Mouse (Mus musculus) urinary bladder, postnatal 4 days (tissue): ENCODE measurements at regions not wholly inside any gene's neighbourhood (a gene's known extent, or its start where the extent isn't known, plus 50 kb on each side); places are given as distances from the start of the nearest gene placed in this dataset.
"Not testable (repeated sequence)": the region's sequence is repeated elsewhere in the genome, so short reads cannot be mapped to it uniquely, and the experiment has no call there.

ENCODE experiments used
- DNase-seq, 2 experiments: peaks; one replicate each; pipeline ENCODE4 v3.0.0; 2021 to 2022; ENCODE audit warnings: low spot score in 2 of 2

- not testable (repeated sequence) for DNase-seq
These were observed 419.0 kb upstream of the Tacstd2 start for GRCm38 (mm10) chr6:67954570-67954969.

DNA sequence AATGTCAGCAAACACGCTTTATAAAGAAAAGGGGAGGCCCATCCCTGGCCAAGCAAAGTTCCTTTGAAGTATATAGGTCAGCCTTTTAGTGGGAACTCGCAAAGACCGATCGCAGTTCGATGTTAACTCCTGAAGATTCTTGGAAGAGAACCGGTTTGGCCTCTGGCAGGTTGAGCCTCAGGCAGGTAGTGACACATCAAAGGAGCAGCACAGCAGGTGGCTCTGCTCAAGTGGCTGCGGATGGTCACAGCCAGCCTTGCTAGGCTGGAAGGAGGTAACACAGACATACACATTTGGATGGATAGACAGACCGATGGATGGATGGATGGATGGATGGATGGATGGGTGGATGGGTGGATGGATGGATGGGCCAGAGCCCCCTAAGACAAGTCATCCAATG, 395.9 kb upstream of the Tacstd2 start:
- not testable (repeated sequence) for DNase-seq

DNA sequence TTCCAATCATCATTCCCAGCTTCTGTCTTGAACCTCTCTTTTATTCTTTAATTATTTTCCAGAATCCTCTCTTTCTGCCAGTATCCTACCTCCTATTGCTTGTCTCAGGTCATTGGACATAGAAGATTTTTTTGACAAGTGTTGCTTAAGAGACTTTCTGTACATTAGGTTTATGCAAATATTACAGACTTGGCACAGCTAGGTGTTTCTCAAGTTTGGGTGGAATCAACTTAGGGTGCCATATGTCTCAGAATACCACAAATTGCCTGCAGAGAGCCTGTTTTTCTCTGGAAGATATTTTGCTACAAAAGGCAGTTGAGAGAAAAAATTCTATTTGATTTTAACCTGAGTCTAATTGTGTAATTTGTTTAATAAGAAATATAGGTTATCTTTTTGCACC, 386.9 kb upstream of the Tacstd2 start:
- no peak for DNase-seq

DNA sequence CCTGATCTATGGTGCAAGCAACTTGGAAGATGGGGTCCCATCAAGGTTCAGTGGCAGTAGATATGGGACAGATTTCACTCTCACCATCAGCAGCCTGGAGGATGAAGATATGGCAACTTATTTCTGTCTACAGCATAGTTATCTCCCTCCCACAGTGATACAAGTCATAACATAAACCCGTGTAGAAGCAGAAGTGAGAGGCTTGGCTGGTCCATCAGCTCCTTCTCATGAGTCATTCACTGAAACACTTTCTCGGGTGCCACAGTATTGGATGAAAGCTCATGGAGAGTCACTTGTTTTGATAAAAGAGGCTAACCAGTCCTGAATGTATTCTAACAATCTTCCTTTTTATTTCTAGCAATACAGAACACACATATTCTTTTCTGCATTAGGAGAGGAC, 378.3 kb upstream of the Tacstd2 start:
- no peak for DNase-seq

GRCm38 (mm10) chr6:67913309-67913708, 377.7 kb upstream of the Tacstd2 start:
- DNase-seq = no peak

GRCm38 (mm10) chr6:67896495-67896894, 360.9 kb upstream of the Tacstd2 start:
- DNase-seq = no peak

DNA sequence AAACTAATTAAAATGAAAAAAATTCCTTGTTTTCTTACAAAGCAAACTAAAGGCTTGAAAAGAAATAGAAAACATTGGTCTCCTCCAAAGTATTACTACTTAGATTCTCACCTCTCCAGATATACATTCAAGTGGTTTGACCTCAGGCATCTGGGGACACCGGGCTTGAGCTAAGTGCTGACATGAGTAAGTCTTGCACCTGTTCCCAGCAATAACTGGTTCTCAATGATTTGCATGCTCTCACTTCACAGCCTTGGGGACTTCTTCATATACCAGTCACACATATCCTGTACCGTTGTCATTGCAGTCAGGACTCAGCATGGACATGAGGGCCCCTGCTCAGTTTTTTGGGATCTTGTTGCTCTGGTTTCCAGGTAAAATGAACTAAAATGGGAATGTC, 360.3 kb upstream of the Tacstd2 start:
- no peak for DNase-seq

DNA sequence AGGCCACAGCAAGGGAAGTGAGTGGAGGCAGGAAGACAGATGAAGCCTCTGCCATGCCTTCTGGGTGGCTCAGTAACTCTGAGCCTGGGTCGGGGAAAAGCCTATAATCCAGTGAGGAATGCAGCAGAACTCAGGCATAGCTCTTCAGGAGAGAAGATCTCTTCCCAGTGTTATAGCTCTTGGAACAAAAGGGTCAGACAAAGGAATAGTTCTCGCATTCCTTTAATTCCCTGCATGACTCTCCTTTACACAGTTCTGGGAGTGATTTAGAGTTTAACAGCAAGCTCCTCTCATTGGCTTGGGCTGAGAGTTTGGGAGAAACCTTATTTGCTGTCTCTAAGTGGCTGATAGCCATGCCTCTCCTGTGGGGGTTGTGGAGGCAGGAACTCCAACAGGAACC, 352.0 kb upstream of the Tacstd2 start:
- DNase-seq = no peak

GRCm38 (mm10) chr6:67884893-67885292, 349.3 kb upstream of the Tacstd2 start:
- DNase-seq = no peak

DNA sequence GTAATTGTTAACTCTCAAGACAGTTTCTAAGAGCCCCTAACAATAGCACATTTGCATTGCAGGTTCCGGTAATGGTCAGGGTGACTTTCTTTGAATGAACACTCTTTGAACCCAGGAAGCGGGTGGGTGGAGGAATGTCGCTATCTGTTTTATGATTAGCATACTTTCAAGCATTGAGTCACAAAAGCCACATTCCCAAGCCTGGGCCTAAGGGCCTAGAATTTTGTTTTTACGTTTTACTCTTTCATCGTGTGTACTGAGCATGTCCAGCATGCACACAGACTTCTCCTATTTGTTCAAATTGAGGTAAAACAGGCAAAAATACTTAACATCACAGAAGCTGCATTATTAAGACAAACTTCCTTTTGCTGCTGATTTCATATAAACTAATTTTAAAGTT, 345.9 kb upstream of the Tacstd2 start:
- DNase-seq = not testable (repeated sequence)

DNA sequence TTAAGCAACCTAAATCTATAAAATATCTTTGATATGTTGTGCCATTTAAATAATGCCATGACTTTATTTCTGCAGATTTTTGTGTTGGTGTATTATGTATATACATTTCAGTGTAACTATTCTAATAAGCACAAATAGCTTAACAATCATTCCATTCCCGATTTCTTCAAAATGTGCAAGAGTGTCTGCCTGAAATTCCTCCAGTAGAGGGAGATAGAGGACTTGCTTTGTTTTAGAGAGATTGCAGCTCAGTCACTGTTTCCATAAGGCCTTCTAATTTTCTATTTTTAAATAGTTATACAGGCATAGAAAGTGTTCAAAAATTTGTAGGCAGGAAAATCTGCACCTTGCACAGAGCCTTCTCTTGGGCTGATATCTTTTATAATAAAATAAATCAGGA, 322.3 kb upstream of the Tacstd2 start:
- not testable (repeated sequence) for DNase-seq

GRCm38 (mm10) chr6:67839486-67839885, 303.9 kb upstream of the Tacstd2 start:
- DNase-seq = not testable (repeated sequence)

- not testable (repeated sequence) for DNase-seq
These were observed 276.9 kb upstream of the Tacstd2 start for GRCm38 (mm10) chr6:67812478-67812877.

DNA sequence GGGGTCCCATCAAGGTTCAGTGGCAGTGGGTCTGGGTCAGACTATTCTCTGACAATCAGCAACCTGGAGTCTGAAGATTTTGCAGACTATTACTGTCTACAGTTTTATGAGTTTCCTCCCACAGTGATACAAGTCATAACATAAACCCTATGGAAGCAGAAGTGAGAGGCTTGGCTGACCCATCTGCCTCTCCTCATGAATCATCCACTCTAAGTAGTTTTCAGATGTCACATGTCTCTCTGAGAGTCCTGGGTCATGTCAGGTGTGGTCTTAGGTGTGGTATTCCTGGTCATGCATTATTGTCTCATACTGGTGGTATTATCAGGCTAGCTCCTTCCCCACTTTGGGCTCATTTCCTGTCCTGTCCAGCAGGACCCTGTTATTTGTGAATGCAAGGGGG, 255.8 kb upstream of the Tacstd2 start:
- no peak for DNase-seq

DNA sequence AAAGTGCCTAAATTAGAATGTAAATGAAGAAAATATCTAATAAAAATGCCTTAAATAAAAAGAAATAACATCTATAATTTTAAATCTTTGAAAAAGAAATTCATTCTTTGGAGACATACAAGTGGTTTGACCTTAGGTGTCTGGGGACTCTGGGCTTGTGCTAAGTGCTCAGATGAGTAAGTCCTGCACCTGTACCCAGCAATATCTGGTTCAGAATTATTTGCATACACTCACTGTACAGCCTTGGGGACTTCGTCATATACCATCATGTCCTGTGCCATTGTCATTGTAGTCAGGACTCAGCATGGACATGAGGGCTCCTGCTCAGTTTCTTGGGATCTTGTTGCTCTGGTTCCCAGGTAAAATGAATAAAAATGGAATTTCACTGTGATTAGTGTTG, 255.1 kb upstream of the Tacstd2 start:
- DNase-seq = no peak

DNA sequence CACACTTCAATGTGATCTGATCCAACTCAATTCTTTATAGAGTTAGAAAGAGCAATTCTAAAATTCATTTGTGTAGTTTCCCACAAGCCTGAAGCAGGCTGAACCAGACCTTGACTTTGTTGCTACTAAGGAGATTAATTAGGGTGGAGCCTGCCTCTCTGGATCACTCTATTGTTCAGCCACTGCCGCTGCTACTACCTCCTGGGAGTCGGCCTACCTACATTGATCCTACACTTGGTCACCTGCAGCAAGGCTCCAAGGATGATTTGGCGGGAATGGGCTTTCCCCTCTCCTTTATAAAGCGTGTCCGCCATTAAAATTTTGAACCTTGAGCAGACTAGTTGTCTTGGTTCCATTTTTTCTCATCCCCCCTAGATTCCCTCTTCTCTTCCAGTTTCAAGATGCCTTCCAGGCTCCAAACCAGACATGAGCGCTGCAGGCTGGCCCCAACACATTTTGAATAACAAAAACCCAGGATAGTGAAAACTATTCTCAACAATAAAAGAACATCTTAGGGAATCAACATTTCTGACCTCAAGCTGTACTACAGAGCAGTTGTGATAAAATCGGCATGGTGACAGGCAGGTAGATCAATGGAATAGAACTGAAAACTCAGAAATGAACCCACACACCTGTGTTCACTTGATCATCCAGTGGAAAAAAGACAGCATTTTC, 251.6 kb upstream of the Tacstd2 start:
- DNase-seq = no peak

DNA sequence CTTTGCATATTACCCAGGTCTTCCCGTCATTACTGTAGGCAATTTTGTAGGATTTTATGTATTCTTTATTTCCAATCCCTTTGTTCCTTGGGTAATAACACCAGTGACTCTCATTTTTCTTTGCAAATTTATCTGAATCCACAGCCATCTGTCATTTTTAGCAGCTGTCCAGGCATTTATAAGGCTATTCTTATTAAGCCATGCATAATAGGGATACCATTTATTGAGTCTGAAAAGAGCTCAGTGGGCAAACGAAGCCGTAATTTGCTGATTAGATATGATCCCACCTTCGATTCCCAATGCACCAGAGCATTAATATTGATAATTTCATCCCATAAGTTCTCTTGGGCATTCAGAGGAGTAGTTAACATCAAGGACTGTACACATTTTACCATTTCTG, 243.3 kb upstream of the Tacstd2 start:
- DNase-seq = no peak

- not testable (repeated sequence) for DNase-seq
These were observed 218.5 kb upstream of the Tacstd2 start for GRCm38 (mm10) chr6:67754102-67754501.

- DNase-seq = no peak
These were observed 190.0 kb upstream of the Tacstd2 start for GRCm38 (mm10) chr6:67725611-67726010.

GRCm38 (mm10) chr6:67698952-67699351, 163.4 kb upstream of the Tacstd2 start:
- not testable (repeated sequence) for DNase-seq

DNA sequence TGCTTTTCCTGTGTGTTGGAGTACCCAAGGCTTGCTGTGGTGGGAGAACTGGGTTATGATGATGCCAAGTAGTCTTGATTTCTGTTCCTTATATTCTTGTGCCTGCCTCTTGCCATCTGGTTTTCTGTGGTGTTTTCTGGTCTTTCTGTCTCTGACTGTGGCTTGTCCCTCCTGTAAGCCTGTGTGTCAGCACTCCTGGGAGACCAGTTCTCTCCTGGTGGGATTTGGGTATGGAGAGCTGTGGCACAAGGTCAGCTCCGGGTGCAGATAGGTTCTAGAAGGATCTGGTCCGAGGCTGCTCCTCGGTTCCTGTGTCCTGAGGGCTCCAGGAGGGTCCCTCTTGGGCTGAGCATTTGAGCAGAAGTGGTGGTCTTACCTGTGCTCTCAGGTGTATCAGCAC, 155.4 kb upstream of the Tacstd2 start:
- peak in 1 of 2 experiments; percentile 65 for DNase-seq

DNA sequence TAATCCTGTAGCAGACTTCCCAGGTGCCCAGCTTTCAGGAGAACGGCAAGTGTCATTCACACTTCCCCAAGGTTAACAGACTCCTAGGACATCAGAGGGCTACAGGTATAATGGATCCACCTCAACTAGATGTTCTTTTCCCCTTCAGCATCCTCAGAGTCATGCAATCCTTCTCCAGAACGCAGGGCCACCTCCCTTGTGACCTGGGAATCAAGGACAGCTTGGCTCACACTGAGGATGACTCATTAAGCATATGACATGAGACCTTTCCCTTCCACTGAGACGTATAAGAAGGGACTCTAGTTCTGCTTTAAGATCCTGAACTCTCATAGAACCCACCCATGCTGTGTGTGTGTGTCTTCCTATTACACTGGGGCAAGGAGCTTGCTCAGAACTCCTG, 147.5 kb upstream of the Tacstd2 start:
- not testable (repeated sequence) for DNase-seq

DNA sequence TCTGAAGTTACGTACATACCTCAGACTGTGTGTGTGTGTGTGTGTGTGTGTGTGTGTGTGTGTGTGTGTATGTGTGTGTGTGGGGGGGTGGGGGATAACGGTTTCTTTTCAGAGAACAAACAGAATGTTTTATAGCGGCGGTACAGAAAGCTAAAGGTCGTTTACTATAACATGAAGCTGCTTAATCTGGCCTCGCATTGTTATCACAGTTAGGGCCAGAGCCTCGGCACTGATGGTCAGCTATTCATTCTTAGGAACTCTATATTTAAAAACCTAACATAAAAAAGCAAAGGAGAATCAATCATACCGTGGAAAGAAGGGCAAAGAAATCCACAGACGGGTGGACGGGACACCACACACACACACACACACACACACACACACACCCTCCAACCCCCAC, 146.0 kb upstream of the Tacstd2 start:
- not testable (repeated sequence) for DNase-seq

DNA sequence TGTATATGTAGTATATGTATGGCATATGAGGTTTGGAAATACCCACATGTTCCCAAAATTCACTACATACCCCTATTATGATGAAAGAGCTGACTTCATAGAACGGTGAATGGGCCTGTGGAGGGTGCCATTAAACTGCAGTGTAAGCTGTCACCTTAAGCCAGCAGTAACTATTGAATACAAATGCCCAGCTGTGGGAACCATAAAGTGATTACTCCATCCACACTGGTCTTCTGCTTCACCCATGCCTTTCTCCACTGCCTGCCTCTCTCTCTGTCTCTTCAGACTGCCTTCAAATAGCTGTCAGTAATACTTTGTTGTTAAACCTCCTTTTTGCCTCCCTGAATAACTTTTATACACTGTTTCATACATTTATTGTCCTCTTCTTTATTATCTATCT, 143.5 kb upstream of the Tacstd2 start:
- DNase-seq = not testable (repeated sequence)
